Mouse (Mus musculus) embryonic facial prominence, embryonic 14.5 days (tissue): Measurements from ENCODE around the gene Lemd2. TPM values are rescaled to one million over a fixed set of nuclear protein-coding genes. Genes with fewer than 3 reads are reported as not detected.

Experiments used
- ATAC-seq: fragments of 200-750 bp; cut with Nextera tagmentation; 2 replicates; pipeline ENCODE4 v1.8.0; 2017; ENCODE audit warnings: low read depth, moderate number of reproducible peaks, moderate TSS enrichment
- DNase-seq: peaks from one replicate; pipeline ENCODE4 v3.0.0-alpha.2; 2015; ENCODE audit warnings: low spot score
- H3K27ac ChIP-seq: fragments of 300-500 bp; sonication (generic); replicated peaks from 2 replicates; pipeline ENCODE4 v1.5.1; 2014; ENCODE audit warnings: low read depth, mild to moderate bottlenecking, low read length, moderate library complexity
- H3K27me3 ChIP-seq: fragments of 300-500 bp; sonication (generic); replicated peaks from 2 replicates; pipeline ENCODE4 v1.6.1; 2014; ENCODE audit warnings: low read length; ENCODE audit not compliant: control insufficient read depth, insufficient read depth
- H3K36me3 ChIP-seq: fragments of 300-500 bp; sonication (generic); 2 replicates; pipeline ENCODE4 v1.6.1; 2014; ENCODE audit warnings: low read length, mixed read lengths; ENCODE audit not compliant: control insufficient read depth, insufficient read depth
- H3K4me1 ChIP-seq: fragments of 300-500 bp; sonication (generic); 2 replicates; pipeline ENCODE4 v1.6.1; 2014; ENCODE audit warnings: antibody characterized with exemption, low read length; ENCODE audit not compliant: control insufficient read depth, insufficient read depth
- H3K4me2 ChIP-seq: fragments of 300-500 bp; sonication (generic); 2 replicates; pipeline ENCODE4 v1.6.1; 2014; ENCODE audit warnings: low read depth, mild to moderate bottlenecking, low read length, moderate library complexity, mixed read lengths
- H3K4me3 ChIP-seq: fragments of 300-500 bp; sonication (generic); 2 replicates; pipeline ENCODE4 v1.5.1; 2014; ENCODE audit warnings: low read depth, mild to moderate bottlenecking, low read length
- H3K9ac ChIP-seq: fragments of 300-500 bp; sonication (generic); 2 replicates; pipeline ENCODE4 v1.6.1; 2014; ENCODE audit warnings: low read depth, mild to moderate bottlenecking, low read length, moderate library complexity, mixed read lengths
- H3K9me3 ChIP-seq: fragments of 300-500 bp; sonication (generic); 2 replicates; pipeline ENCODE4 v1.6.1; 2016; ENCODE audit warnings: low read length; ENCODE audit not compliant: control insufficient read depth
- WGBS: fragments of 180-500 bp; shearing (Covaris S2); extraction: QIAGEN DNeasy Blood & Tissue Kit; methylation state at CpG from one replicate; pipeline ENCODE4 v1.1.7; 2014; 5-methylcytosine and 5-hydroxymethylcytosine counted together
- polyA plus RNA-seq: library from polyadenylated mRNA; unstranded; fragments of >200 nt; fragmentation: Nextera tagmentation; extraction: Ambion mirVana; gene quantifications from 2 replicates; pipeline ENCODE4 v1.2.1, GENCODE M21; 2014

The Lemd2 gene
- polyA plus RNA-seq, 1 experiment from 2014 or later = 16.0 TPM

DNA sequence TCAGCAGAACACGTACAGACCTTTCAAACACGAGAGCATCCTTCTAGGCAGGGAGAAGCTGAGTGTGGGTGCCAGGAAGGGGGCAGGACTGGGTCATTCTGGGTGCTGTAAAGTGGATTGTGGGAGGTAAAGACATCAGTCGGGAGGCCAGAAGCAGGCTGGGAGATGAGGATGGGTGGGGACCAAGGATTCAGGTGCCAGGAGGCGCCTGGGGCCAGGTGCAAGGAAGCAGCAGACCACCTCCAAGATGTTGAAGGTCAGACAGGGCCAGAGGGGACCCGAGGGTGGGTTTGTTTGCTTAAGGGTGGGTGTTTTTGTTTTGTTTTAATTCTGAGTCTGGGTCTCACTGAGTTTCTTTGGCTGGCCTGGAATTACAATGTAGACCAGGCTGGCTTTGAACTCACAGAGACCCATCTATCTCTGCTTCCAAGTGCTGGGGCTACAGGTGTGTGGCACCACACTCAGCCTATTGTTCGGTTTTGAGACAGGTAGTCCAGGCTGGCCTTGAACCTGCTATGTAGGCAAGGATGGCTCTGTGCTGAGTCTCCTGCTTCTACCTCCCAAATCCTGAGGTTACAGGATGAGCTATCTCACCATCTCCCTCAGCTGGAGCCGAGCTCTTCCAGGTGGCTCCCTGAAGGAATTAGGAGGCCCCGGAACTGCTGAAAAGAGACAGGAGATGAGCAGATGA, 26.3 kb upstream of the Lemd2 start:
- WGBS = 53% methylated on average over 7 of the region's 8 CpGs
- H3K27me3 ChIP-seq = no peaks in the 10 kb centered on the region; the same call in 1 of the 2 replicates

DNA sequence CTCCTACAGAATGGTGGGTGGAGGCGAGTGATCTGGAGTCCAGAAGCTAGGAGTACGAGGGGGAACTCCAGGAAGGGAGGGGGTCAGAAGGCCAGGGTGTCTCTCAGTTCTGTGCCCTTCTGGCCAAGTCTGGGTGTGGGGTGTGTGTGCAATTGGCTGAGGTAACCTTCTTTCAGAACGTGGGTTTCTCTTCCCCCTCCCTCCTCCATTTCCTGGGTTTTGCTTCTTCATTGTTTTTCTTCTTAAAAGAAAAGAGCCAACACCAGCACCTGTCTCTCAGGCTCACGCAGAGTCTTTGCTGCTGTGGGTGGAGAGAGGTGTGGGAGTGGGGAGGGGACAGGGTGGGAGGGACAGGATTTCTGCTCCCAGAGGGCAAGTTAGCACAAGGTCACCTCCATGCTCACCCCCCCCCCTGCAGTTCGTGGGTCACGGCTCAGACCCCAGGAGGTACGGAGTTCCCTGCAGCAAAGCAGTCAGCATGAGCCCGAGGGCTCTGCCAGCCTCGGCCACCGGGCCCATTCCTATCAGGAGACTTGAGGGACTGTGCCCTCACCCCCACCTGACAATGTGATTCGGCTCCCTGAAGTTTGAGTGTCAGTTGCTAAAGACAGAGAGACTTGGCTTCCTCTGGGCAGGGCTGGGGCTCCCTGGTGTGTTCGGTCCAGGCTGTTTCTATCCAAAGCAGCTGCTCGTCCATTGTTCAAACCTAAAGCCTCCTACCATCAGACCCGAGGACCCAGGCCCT, 25.6 kb upstream of the Lemd2 start:
- no peak overlapping the region for H3K27ac ChIP-seq
- H3K4me1 ChIP-seq = no peaks in the 10 kb centered on the region
- H3K36me3 ChIP-seq = no peaks in the 10 kb centered on the region
- 19% methylated on average over 14 of the region's 14 CpGs for WGBS
- H3K9me3 ChIP-seq = no peaks in the 10 kb centered on the region
- H3K9ac ChIP-seq = no peak overlapping the region
- DNase-seq (no peak), ATAC-seq (no peak)
- H3K27me3 ChIP-seq = no peaks in the 10 kb centered on the region; the same call in 1 of the 2 replicates
- no peak overlapping the region for H3K4me3 ChIP-seq
- no peak overlapping the region for H3K4me2 ChIP-seq

More for the DNA sequence above, 26.3 kb upstream of the Lemd2 start:
- no peaks in the 10 kb centered on the region for H3K36me3 ChIP-seq
- no peaks in the 10 kb centered on the region for H3K9me3 ChIP-seq
- H3K4me1 ChIP-seq = no peaks in the 10 kb centered on the region
- H3K4me3 ChIP-seq = no peak overlapping the region
- no peak for ATAC-seq
- no peak for DNase-seq
- H3K27ac ChIP-seq = no peak overlapping the region
- no peak overlapping the region for H3K4me2 ChIP-seq
- H3K9ac ChIP-seq = no peak overlapping the region

DNA sequence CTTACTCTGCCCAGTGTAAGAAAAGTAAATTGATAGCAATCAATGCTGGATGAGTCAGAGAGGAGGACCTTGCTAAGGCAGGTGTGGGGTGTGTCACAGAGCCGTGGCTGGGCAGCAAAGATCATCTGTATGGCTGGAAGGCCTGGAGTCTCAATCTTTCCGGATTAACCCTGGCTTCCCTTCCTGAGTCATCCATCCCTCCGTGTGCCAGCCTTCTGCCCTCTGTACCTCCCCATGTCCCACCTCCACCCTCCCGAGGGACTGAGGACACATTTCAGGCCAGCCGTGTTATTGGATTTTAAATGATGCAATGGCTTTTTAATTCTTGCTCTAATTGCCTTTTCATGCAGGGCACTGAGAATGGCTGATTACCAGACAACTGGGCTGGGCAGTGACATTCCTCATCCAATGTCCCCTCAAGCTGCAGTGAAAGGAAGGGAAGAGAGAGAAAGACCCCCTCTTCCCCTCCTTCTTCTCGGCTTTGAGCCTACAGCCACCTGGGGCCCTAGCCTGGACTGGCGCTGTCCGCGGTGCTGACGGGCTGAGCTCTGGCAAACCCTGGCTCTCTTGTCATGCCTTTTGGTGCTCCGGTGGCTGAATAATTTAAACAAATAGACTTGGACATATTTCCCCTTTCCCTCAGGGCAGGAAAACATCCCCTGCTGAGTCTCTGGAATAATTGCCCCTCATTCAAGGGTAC, 24.1 kb upstream of the Lemd2 start:
- WGBS = 23% methylated on average over 11 of the region's 11 CpGs

DNA sequence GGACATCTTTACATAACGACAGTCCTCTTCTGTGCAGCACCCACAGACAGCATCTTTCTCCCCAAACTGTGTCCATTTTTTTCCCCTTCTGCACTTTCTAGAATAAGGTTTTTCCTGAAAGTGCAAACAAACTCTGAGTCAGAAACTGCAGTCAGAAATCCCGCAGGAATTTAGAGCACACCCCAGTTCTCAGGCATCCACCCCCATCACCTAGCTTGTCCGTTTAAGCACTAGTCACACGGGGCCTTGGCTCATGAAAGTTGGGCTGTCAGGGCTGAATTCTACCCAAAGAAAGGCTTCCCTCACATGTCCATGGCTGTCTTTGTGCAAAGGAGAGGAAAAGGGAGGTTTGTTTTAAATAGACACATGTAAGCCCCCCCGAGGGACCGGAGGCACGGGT, 23.0 kb upstream of the Lemd2 start:
- ATAC-seq (no peak), DNase-seq (no peak)
- Histone ChIP-seq H3K4me2 (no peak overlapping the region), H3K27me3 (no peaks in the 10 kb centered on the region; the same call in 1 of the 2 replicates), H3K4me3 (no peak overlapping the region), H3K9ac (no peak overlapping the region), H3K27ac (no peak overlapping the region), H3K4me1 (no peaks in the 10 kb centered on the region), H3K36me3 (no peaks in the 10 kb centered on the region), H3K9me3 (0 out of 2 replicates have a peak, but pooled peaks cover 6% of the 10 kb centered on the region)
- WGBS = 57% methylated on average over 7 of the region's 7 CpGs

More for the DNA sequence above, 24.1 kb upstream of the Lemd2 start:
- H3K4me3 ChIP-seq = no peak overlapping the region
- ATAC-seq (no peak), DNase-seq (peak; percentile 79)
- no peaks in the 10 kb centered on the region for H3K9me3 ChIP-seq
- H3K4me2 ChIP-seq = no peak overlapping the region
- H3K27me3 ChIP-seq = no peaks in the 10 kb centered on the region; the same call in 1 of the 2 replicates
- H3K9ac ChIP-seq = no peak overlapping the region
- no peaks in the 10 kb centered on the region for H3K36me3 ChIP-seq
- no peaks in the 10 kb centered on the region for H3K4me1 ChIP-seq
- no peak overlapping the region for H3K27ac ChIP-seq

DNA sequence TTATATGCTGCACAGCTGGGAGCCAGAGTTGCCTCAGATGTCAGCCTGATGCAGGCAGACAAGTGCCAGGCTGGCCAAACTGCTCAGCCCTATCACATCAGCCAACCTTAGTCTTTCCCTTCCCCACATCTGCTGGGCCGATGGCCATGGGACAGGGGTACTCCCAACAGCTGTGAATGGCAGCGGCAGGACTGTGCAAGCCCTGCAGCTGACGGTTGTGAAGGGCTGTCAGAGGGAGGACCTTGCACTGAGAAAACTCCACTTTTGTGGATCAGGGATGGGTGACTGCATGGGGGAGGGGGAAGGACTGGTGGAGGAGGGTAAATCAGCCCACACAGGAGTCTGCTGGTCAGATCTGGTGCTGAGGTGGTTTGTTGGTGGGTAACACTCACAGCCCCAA, 22.4 kb upstream of the Lemd2 start:
- Histone ChIP-seq H3K4me3 (no peak overlapping the region), H3K9me3 (0 out of 2 replicates have a peak, but pooled peaks cover 8% of the 10 kb centered on the region), H3K36me3 (no peaks in the 10 kb centered on the region), H3K9ac (no peak overlapping the region), H3K4me2 (no peak overlapping the region), H3K27ac (no peak overlapping the region), H3K4me1 (no peaks in the 10 kb centered on the region), H3K27me3 (no peaks in the 10 kb centered on the region; the same call in 1 of the 2 replicates)
- WGBS = 47% methylated on average over 3 of the region's 3 CpGs
- peak; percentile 37; the same call in 1 of the 2 replicates for ATAC-seq
- DNase-seq = peak; percentile 22

DNA sequence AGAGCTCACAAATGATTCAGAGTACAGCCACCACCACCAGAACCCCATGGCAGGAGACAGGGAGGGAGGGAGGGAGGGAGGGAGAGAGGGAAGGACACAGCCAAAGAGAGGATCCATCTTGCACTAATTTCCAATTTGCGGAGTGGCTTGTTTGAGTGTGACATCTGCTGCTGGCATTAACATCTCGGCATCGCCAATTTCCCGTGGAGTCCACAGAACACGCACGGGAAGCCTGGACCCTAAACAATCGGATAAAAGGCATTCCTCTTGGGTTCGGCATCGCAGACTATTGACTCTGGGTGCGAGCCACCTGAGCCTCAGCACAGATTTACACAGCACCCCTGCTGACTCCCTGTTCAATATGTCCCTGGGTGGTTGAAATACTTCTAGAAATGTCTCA, 21.5 kb upstream of the Lemd2 start:
- ATAC-seq (no peak), DNase-seq (no peak)
- H3K27me3 ChIP-seq = no peaks in the 10 kb centered on the region; the same call in 1 of the 2 replicates
- 0 out of 2 replicates have a peak, but pooled peaks cover 8% of the 10 kb centered on the region for H3K9me3 ChIP-seq
- no peak overlapping the region for H3K4me2 ChIP-seq
- H3K9ac ChIP-seq = no peak overlapping the region
- no peaks in the 10 kb centered on the region for H3K4me1 ChIP-seq
- no peaks in the 10 kb centered on the region for H3K36me3 ChIP-seq
- 74% methylated on average over 10 of the region's 10 CpGs for WGBS
- no peak overlapping the region for H3K4me3 ChIP-seq
- no peak overlapping the region for H3K27ac ChIP-seq

DNA sequence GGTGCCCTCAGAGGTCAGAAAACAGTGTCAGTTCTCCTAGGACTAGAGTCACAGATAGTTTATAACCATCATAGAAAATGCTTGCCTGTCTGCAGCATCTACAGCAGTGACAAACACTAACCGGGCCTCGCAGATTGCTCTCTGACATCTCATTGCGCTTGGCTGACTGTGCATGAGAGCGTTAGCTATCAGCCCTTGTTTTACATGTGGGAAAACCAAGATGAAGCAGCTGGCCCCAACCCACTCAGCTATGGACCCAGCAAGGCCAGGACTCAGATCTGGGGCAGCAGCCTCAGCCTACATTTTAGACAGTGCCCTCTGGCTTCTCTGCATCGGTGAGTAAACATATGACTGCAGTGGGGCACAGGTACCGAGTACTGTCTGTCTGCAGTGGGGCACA, 19.6 kb upstream of the Lemd2 start:
- no peak overlapping the region for H3K4me3 ChIP-seq
- 95% methylated on average over 6 of the region's 6 CpGs for WGBS
- H3K4me1 ChIP-seq = no peaks in the 10 kb centered on the region
- H3K27me3 ChIP-seq = no peaks in the 10 kb centered on the region; the same call in 1 of the 2 replicates
- ATAC-seq (no peak), DNase-seq (no peak)
- no peaks in the 10 kb centered on the region for H3K36me3 ChIP-seq
- no peak overlapping the region for H3K4me2 ChIP-seq
- 0 out of 2 replicates have a peak, but pooled peaks cover 8% of the 10 kb centered on the region for H3K9me3 ChIP-seq
- H3K9ac ChIP-seq = no peak overlapping the region
- no peak overlapping the region for H3K27ac ChIP-seq

DNA sequence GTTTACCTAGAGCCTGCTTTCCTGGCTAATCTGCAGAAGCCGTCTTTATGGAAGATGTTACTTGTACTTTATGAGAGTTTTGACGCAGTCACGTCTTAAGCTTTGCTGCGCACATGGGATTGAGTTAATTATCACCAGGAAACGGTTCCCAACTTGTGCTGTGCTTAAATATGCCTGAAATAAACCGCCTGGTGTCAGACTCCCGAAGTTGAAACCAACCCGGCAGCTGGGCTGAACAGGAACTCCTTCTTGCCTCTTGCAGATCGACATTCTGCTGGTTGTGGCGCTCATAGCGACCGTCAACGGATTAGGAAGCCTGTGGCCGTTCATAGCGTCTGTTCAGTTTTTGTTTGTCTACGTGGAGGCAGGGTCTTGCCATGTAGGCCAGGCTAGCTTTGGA, 17.3 kb upstream of the Lemd2 start:
- Histone ChIP-seq H3K4me2 (no peak overlapping the region), H3K4me3 (no peak overlapping the region), H3K4me1 (no peaks in the 10 kb centered on the region), H3K9me3 (0 out of 2 replicates have a peak, but pooled peaks cover 8% of the 10 kb centered on the region), H3K27me3 (no peaks in the 10 kb centered on the region), H3K27ac (no peak overlapping the region), H3K36me3 (no peaks in the 10 kb centered on the region), H3K9ac (no peak overlapping the region)
- 84% methylated on average over 16 of the region's 16 CpGs for WGBS
- ATAC-seq (no peak), DNase-seq (no peak)
